Mouse (Mus musculus) hindbrain, embryonic 15.5 days (tissue): Measurements from ENCODE around the gene Glt6d1. TPM values are rescaled to one million over a fixed set of nuclear protein-coding genes. Genes with fewer than 3 reads are reported as not detected.

Source experiments
- ATAC-seq: fragments of 200-750 bp; cut with Nextera tagmentation; 2 replicates; pipeline ENCODE4 v1.8.0; 2017; ENCODE audit warnings: low read depth, moderate number of reproducible peaks, moderate TSS enrichment; ENCODE audit not compliant: low FRiP score
- H3K27ac ChIP-seq: fragments of 300-500 bp; sonication (generic); replicated peaks from 2 replicates; pipeline ENCODE4 v1.5.1; 2015; ENCODE audit warnings: mild to moderate bottlenecking, inconsistent platforms
- H3K27me3 ChIP-seq: fragments of 300-500 bp; sonication (generic); 2 replicates; pipeline ENCODE4 v1.6.1; 2015; ENCODE audit warnings: control low read depth, inconsistent platforms
- H3K36me3 ChIP-seq: fragments of 300-500 bp; sonication (generic); 2 replicates; pipeline ENCODE4 v1.6.1; 2015; ENCODE audit warnings: control low read depth, inconsistent platforms
- H3K4me1 ChIP-seq: fragments of 300-500 bp; sonication (generic); replicated peaks from 2 replicates; pipeline ENCODE4 v1.6.1; 2015; ENCODE audit warnings: control low read depth, inconsistent platforms
- H3K4me2 ChIP-seq: fragments of 300-500 bp; sonication (generic); 2 replicates; pipeline ENCODE4 v1.6.1; 2015; ENCODE audit warnings: moderate library complexity, mild to moderate bottlenecking, inconsistent platforms
- H3K4me3 ChIP-seq: fragments of 300-500 bp; sonication (generic); 2 replicates; pipeline ENCODE4 v1.5.1; 2015; ENCODE audit warnings: mild to moderate bottlenecking, inconsistent platforms
- H3K9ac ChIP-seq: fragments of 300-500 bp; sonication (generic); 2 replicates; pipeline ENCODE4 v1.6.1; 2015; ENCODE audit warnings: inconsistent platforms
- H3K9me3 ChIP-seq: fragments of 300-500 bp; sonication (generic); 2 replicates; pipeline ENCODE4 v1.6.1; 2016; ENCODE audit warnings: control low read depth, inconsistent platforms
- WGBS: fragments of 180-500 bp; shearing (Covaris S2); methylation state at CpG from one replicate; pipeline ENCODE4 v1.1.7; 2015; 5-methylcytosine and 5-hydroxymethylcytosine counted together
- polyA plus RNA-seq: library from polyadenylated mRNA; unstranded; fragments of >200 nt; fragmentation: Nextera tagmentation; extraction: Ambion mirVana; gene quantifications from 2 replicates; pipeline ENCODE4 v1.2.1, GENCODE M21; 2015

Gene Glt6d1
- polyA plus RNA-seq, 1 experiment from 2014 or later: not detected

DNA sequence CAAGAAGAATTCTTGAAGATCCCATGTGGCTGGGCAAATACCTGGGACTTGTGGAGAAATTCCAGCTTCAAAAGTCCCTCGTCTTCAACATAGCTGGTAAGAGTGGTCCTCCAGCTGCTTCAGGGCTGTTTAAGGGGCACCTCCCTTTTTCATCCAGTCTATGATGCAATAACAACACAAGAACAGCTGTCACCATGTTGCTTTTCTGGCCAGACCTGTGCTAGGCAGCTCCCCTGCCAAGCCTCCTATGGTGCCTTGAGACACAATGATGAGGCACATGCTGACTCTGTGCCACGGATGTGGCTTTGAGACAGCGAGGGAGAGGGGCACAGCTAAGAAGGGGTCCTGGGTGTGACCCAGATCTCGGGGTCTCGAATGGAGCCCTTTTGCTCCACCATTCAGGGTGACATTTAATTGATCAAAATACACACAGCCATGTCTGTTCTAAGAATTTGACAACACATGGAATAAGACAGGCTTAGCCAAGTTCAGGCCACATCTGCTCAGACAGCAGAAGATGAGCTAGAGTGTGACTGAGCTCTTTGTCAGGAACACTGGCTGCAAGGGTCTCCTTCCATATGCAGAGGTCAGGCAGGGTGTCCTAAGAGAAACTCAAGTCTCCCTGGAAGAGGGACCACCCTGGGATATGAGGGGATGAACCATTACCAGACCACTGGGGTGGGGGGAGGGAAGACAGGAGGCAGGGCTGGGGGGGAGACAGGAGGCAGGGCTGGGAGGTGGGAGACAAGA is 29.9 kb downstream of the Glt6d1 start:
- H3K4me1 ChIP-seq: no peaks in the 10 kb centered on the region
- WGBS: 65% methylated on average over 5 of the region's 5 CpGs
- H3K36me3 ChIP-seq: no peaks in the 10 kb centered on the region
- H3K4me2 ChIP-seq: no peak overlapping the region
- H3K4me3 ChIP-seq: no peak overlapping the region
- no peaks in the 10 kb centered on the region for H3K27me3 ChIP-seq
- H3K27ac ChIP-seq: no peak overlapping the region
- ATAC-seq: no peak
- H3K9me3 ChIP-seq: no peaks in the 10 kb centered on the region
- no peak overlapping the region for H3K9ac ChIP-seq

DNA sequence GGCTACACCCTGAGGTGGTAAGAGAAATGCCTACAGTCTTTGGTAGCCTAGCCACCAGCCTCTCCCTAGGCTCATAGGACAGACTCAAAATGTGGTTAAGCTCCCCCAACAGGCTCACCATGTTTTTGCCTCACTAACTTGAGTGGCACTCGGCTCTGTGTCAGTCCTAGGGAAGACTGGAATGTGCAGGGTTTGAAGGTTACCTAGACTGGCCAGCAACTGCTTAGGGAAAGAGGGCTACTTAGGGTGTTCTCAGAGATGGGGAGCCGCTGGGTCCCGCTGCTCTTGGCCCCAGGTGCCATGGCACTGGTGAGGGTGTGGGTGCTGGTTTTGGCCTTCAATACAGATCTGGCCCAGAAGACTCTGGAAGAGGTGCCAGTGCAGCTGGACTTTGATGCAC is 33.7 kb downstream of the Glt6d1 start, which contains the start of gene Gm13539:
Gene Gm13539 (plus strand): TSS at position 301 of the 400 bp plus-strand sequence.
- H3K4me1 ChIP-seq: no peaks in the 10 kb centered on the region
- WGBS: 88% methylated on average over 3 of the region's 3 CpGs
- ATAC-seq: no peak
- H3K9me3 ChIP-seq: no peaks in the 10 kb centered on the region
- H3K4me2 ChIP-seq: no peak within 1 kb of the TSS
- no peak within 1 kb of the TSS for H3K4me3 ChIP-seq
- no peak within 1 kb of the TSS for H3K27ac ChIP-seq
- no peak within 1 kb of the TSS for H3K9ac ChIP-seq
- no peaks in the 10 kb centered on the region for H3K27me3 ChIP-seq
- H3K36me3 ChIP-seq: no peaks in the 10 kb centered on the region

DNA sequence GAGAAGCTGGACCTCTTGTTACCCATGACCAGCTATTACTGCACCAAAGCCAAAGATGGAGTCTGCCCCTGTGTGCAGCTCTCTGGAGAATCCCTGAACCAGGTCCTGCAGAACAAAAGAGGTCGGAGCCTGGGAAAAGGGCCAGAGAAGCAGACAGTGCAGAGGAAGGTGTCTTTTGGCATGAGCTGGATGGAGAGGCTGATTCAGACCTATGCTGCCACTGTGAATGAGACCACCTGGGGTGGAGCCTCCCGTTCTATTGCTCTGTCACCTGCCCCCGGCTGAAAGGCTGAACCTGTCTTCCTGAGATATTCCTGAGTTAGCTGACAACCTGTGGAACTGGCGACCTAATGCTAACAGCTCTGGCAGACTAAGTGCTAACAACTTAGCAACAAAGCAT is 34.7 kb downstream of the Glt6d1 start:
- no peak for ATAC-seq
- WGBS: 80% methylated on average over 4 of the region's 4 CpGs
- Histone ChIP-seq H3K36me3 (no peaks in the 10 kb centered on the region), H3K4me1 (no peaks in the 10 kb centered on the region), H3K27ac (no peak overlapping the region), H3K4me2 (no peak overlapping the region), H3K4me3 (no peak overlapping the region), H3K9me3 (no peaks in the 10 kb centered on the region), H3K9ac (no peak overlapping the region), H3K27me3 (no peaks in the 10 kb centered on the region)

DNA sequence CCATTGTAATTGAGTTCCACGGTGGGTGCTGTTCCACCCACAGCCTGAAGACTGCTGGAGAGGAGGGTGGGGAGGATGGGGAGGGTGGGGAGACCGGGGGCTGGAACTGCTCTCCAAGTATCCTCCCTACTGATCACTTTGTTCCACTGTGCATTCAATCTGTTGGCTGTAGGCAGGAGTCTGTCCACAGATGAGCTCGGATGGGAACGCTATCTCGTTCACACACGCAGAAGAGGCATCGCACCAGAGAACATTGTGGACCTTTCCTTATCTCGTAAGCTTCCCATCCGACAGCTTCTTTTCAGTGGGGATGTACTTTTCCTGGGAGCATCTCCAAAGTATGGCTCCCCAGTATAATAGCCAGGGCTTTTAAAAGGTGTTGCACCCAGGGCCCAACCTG is 36.6 kb downstream of the Glt6d1 start:
- H3K36me3 ChIP-seq: no peaks in the 10 kb centered on the region
- no peak for ATAC-seq
- no peak overlapping the region for H3K4me3 ChIP-seq
- WGBS: 90% methylated on average over 9 of the region's 9 CpGs
- H3K9me3 ChIP-seq: no peaks in the 10 kb centered on the region
- H3K9ac ChIP-seq: no peak overlapping the region
- H3K27ac ChIP-seq: no peak overlapping the region
- H3K4me1 ChIP-seq: no peaks in the 10 kb centered on the region
- H3K27me3 ChIP-seq: no peaks in the 10 kb centered on the region
- H3K4me2 ChIP-seq: no peak overlapping the region

DNA sequence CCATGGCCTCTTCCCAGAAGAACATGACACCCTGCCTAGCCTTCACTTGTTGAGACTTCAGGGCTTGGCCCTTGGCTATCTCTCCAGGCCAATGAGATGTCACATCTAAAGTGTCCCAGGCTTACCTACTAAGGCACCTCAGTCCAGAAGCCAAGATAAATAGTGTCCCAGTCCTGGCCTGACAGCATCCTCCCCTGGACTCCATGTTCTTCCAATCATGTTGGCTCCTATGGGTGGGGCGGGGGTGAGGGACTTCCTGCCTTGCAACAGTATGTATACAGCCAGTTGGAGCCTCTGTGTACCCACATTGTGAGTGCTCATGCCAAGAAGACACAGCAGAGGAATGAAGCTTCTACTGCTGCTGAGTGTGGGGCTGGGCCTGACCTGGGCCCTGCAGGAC is 38.9 kb downstream of the Glt6d1 start, which contains the start of gene Lcn11:
Gene Lcn11 (plus strand): TSS at position 301 of the 400 bp plus-strand sequence.
- H3K9me3 ChIP-seq: no peaks in the 10 kb centered on the region
- H3K9ac ChIP-seq: no peak within 1 kb of the TSS
- no peak within 1 kb of the TSS for H3K4me2 ChIP-seq
- no peak within 1 kb of the TSS for H3K27ac ChIP-seq
- no peaks in the 10 kb centered on the region for H3K27me3 ChIP-seq
- no peak for ATAC-seq
- H3K4me1 ChIP-seq: no peaks in the 10 kb centered on the region
- no peak within 1 kb of the TSS for H3K4me3 ChIP-seq
- 100% methylated on average over 1 of the region's 1 CpGs for WGBS
- no peaks in the 10 kb centered on the region for H3K36me3 ChIP-seq

DNA sequence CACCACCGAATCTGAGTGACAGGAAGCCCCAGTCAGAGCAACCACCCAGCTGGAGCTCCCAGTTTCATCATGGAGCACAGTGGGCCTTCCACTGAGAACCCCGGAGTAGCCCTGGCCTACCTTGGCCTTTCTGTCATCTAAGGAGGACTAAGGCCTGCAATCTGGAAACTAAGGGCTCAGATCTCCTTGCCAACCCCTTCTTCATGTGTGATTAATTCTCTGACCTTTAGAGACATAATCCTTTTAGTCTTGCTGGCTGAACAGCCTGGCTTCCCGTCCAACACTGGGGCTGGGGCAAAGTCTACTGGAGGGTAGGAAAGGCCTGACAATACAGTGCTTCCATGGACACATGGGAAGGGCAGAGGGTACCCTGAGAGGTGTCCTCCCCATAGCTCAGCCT is 39.7 kb downstream of the Glt6d1 start:
- H3K4me2 ChIP-seq: no peak overlapping the region
- 79% methylated on average over 3 of the region's 3 CpGs for WGBS

DNA sequence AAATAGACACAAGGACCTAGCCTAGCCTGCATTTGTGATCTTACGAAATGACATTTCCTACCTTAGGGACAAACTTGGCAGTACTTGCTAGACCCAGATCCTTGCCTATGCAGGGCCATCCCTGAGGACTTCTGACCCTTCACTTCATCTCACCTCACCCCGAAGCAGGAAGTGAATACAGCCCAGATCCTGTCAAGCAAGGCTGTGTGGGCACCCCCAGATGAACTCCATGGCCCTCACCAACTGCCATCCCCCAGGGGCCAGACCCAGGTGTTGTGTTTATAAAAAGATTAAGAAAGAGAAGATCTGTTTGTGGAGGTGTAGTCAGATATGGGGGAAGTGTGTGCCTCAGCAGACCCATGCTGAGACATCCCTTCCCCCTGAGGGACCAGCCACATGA is 41.0 kb downstream of the Glt6d1 start:
- no peak for ATAC-seq
- Histone ChIP-seq H3K27ac (no peak overlapping the region), H3K9ac (no peak overlapping the region), H3K36me3 (no peaks in the 10 kb centered on the region), H3K27me3 (no peaks in the 10 kb centered on the region), H3K4me3 (no peak overlapping the region), H3K9me3 (no peaks in the 10 kb centered on the region), H3K4me2 (no peak overlapping the region), H3K4me1 (no peaks in the 10 kb centered on the region)
- 83% methylated on average over 2 of the region's 2 CpGs for WGBS

More for the DNA sequence above, 39.7 kb downstream of the Glt6d1 start:
- no peak overlapping the region for H3K4me3 ChIP-seq
- no peaks in the 10 kb centered on the region for H3K4me1 ChIP-seq
- no peaks in the 10 kb centered on the region for H3K27me3 ChIP-seq
- no peaks in the 10 kb centered on the region for H3K36me3 ChIP-seq
- no peak overlapping the region for H3K9ac ChIP-seq
- no peak for ATAC-seq
- no peaks in the 10 kb centered on the region for H3K9me3 ChIP-seq
- no peak overlapping the region for H3K27ac ChIP-seq

DNA sequence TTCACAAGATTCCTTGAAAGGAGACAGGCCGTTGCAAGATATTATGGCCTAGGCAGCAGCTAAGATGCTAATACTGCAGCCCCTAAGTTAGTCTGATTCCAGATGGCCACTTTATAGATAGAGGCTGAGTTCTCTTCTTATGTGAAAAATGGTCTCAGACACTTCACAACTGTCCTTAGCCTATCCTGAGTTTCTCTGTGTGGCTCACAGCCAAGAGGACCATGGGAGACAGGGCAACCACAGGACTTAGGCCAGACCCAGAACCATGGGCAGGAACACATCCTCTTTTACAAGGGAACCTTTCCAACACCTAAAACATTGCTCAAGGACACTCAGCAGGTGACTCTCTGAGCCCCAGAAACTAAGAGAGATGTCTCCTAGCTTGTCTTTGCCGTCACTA is 42.1 kb downstream of the Glt6d1 start:
- Histone ChIP-seq H3K27ac (no peak overlapping the region), H3K9me3 (no peaks in the 10 kb centered on the region), H3K9ac (no peak overlapping the region), H3K4me2 (no peak overlapping the region), H3K36me3 (no peaks in the 10 kb centered on the region), H3K4me3 (no peak overlapping the region), H3K27me3 (no peaks in the 10 kb centered on the region), H3K4me1 (no peaks in the 10 kb centered on the region)
- 90% methylated on average over 2 of the region's 2 CpGs for WGBS
- ATAC-seq: no peak

DNA sequence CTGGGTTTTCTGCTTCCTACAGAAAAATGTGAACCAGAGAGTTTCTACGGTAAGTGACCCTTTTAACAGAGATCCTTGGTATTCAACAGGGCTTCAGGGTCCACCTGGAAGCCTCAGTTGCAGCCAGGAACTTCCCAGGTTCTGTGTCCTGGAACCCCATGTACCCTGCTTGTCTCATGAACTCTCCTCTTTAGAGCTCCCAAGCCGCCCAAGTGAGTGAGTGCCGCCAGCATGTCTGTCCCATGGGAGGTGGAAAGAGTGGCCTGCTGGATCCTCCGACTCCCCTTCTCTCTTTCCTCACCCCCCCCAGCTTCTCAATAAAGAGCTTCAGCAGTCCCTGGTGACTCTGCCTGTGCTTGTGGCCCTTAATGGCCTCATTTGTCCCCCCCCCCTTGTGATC is 47.9 kb downstream of the Glt6d1 start:
- H3K27ac ChIP-seq: no peak overlapping the region
- no peak overlapping the region for H3K4me3 ChIP-seq
- H3K9me3 ChIP-seq: no peaks in the 10 kb centered on the region
- 83% methylated on average over 4 of the region's 4 CpGs for WGBS
- H3K4me1 ChIP-seq: no peaks in the 10 kb centered on the region
- H3K9ac ChIP-seq: no peak overlapping the region
- no peak overlapping the region for H3K4me2 ChIP-seq
- no peaks in the 10 kb centered on the region for H3K36me3 ChIP-seq
- no peak for ATAC-seq
- no peaks in the 10 kb centered on the region for H3K27me3 ChIP-seq

DNA sequence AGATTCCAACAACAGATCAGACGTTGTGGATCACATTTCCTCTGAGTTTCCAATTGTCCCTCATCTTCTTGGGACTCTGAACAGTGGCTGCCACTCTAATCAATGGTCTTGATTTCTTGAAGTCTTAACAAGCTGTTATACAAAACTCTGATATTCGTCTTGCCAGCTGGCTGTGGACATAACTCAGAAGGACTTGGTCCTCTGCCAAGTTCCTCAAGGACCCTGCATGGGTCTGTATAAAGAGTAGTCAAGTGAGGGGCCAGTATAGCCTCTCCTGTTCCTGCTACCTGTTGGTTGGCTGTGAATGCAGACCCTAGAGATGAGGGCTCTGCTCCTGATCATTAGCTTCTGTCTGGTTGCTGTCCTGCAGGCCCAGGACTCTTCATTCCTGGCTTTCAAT is 50.4 kb downstream of the Glt6d1 start, which contains the start of gene Lcn3:
Gene Lcn3 (plus strand): TSS at position 301 of the 400 bp plus-strand sequence.
- no peaks in the 10 kb centered on the region for H3K4me1 ChIP-seq
- H3K4me3 ChIP-seq: no peak within 1 kb of the TSS
- H3K36me3 ChIP-seq: no peaks in the 10 kb centered on the region
- H3K9me3 ChIP-seq: no peaks in the 10 kb centered on the region
- no peak for ATAC-seq
- 45% methylated on average over 2 of the region's 2 CpGs for WGBS
- no peak within 1 kb of the TSS for H3K4me2 ChIP-seq
- H3K27ac ChIP-seq: no peak within 1 kb of the TSS
- H3K27me3 ChIP-seq: no peaks in the 10 kb centered on the region
- no peak within 1 kb of the TSS for H3K9ac ChIP-seq

DNA sequence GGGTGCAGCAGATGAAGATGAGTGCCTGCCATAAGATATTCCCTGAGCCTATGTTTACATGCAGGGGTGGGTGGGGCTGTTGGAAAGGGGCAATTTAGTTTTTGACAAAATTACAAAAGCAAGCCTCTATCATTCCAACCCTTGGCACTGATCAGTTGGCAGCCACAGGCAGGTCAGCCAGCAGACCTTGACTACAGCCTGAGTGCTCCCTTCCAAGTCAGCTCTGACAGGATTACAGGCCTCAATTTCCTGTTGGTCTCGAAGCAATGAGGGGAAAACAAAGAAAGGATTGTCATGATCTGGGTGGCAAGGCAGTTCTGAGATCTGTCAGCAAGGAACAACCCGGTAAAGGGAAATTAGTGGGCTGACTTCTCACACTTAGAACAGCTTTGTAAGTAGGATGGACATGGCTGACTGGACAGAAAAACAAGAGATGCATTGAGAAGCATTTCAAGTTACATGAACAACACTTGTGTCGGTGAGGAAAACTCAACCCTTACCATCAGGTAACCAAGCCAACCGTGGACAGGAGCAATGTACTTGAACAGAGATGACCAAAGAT is 57.5 kb downstream of the Glt6d1 start:
- H3K4me1 ChIP-seq: no peaks in the 10 kb centered on the region
- H3K9me3 ChIP-seq: no peaks in the 10 kb centered on the region
- 57% methylated on average over 4 of the region's 4 CpGs for WGBS
- no peak overlapping the region for H3K27ac ChIP-seq
- H3K27me3 ChIP-seq: no peaks in the 10 kb centered on the region
- H3K9ac ChIP-seq: no peak overlapping the region
- H3K4me2 ChIP-seq: no peak overlapping the region
- no peak for ATAC-seq
- no peaks in the 10 kb centered on the region for H3K36me3 ChIP-seq
- no peak overlapping the region for H3K4me3 ChIP-seq

DNA sequence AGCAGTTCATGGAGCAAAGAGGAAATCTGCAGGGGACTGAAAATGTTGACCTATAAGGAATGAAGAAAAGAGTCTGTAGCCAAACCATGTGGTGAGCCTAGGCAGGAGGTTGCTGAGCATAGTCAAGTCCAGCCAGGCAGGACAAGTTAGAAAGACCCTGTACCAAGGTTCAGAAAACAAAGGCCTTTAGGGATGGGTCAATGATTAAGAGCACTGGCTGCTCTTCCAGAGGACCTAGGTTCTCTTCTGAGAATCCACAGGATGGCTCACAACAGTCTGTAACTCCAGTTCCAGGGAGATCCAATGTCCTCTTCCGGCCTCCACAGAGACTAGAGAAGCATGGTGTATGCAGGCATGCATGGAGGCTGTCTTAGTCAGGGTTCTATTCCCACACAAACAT is 61.4 kb downstream of the Glt6d1 start:
- H3K9ac ChIP-seq: no peak overlapping the region
- no peak overlapping the region for H3K4me3 ChIP-seq
- H3K9me3 ChIP-seq: no peaks in the 10 kb centered on the region
- WGBS: 91% methylated on average over 1 of the region's 1 CpGs
- no peaks in the 10 kb centered on the region for H3K27me3 ChIP-seq
- H3K27ac ChIP-seq: no peak overlapping the region
- ATAC-seq: no peak
- no peak overlapping the region for H3K4me2 ChIP-seq
- no peaks in the 10 kb centered on the region for H3K36me3 ChIP-seq
- no peaks in the 10 kb centered on the region for H3K4me1 ChIP-seq
